11 mouse cellular contexts compared by ENCODE assay signal in genomic region chr7:75827357-75827756, GRCm38 (mm10). TPM values are rescaled to one million over a fixed set of nuclear protein-coding genes. Genes with fewer than 3 reads are reported as not detected.
DNase-seq lines count a peak whose midpoint lies in the region; ATAC-seq and TF ChIP-seq lines count a peak whose summit lies in the region.
"Had no signal": no experiment of that assay in that cellular context is flagged by ENCODE, and none has a peak within 500 bp of the region (broad histone marks: within the 10 kb centered on the region; RNA-seq: fewer than 3 reads in every experiment).

No protein-coding gene starts in this region.

- no peaks in the 10 kb centered on the region for H3K36me3 ChIP-seq in intestine, embryonic 15.5 days
- H3K36me3 ChIP-seq in intestine, postnatal 0 days (ENCODE audit: control insufficient read depth, insufficient read depth) = no peaks in the 10 kb centered on the region
- H3K36me3 ChIP-seq in liver, embryonic 14.5 days (replicated peaks; ENCODE audit: control insufficient read depth, insufficient read depth, low read depth) = no peaks in the 10 kb centered on the region
- H3K36me3 ChIP-seq: forebrain, embryonic 15.5 days; stomach, embryonic 15.5 days had no signal

- no peak overlapping the region for H3K27ac ChIP-seq in intestine, embryonic 15.5 days
- H3K27ac ChIP-seq in intestine, postnatal 0 days (ENCODE audit: low read depth, low read length) = no peak overlapping the region
- H3K27ac ChIP-seq in liver, embryonic 14.5 days = peak overlapping the region; percentile 75
- H3K27ac ChIP-seq: forebrain, embryonic 15.5 days; hindbrain, embryonic 14.5 days; stomach, embryonic 15.5 days had no signal

- no peak for TF ChIP-seq CTCF in intestine, postnatal 0 days (IDR thresholded peaks at IDR 0.05; ENCODE audit: low read depth)
- TF ChIP-seq CTCF in liver, embryonic 14.5 days (IDR thresholded peaks at IDR 0.05; ENCODE audit: low read depth) = no peak

- peak; percentile 77 to 88 for DNase-seq in adrenal gland, adult (ENCODE audit: inconsistent age in 2 of 2, low spot score in 1 of 2)
- no peak for DNase-seq in adrenal gland, postnatal 4 days (ENCODE audit: low spot score in 2 of 2)
- peak; percentile 20 for DNase-seq in ZHBTc4 (ENCODE audit: low read depth, low spot score)
- peak; percentile 62 to 69 (median 65) for DNase-seq in liver, embryonic 14.5 days (ENCODE audit: low read depth in 3 of 3, low spot score in 3 of 3)
- no peak for DNase-seq in urinary bladder, postnatal 36 days (ENCODE audit: low spot score in 2 of 2)
- DNase-seq in urinary bladder, postnatal 10 days (ENCODE audit: low spot score) = no peak

- 0 out of 2 replicates have a peak, but pooled peaks cover 3% of the 10 kb centered on the region for H3K4me1 ChIP-seq in intestine, embryonic 15.5 days (replicated peaks)
- H3K4me1 ChIP-seq in intestine, postnatal 0 days (replicated peaks; ENCODE audit: control insufficient read depth, insufficient read depth, low read length) = no peaks in the 10 kb centered on the region
- peaks cover 46 to 51% of the 10 kb centered on the region in 2 experiments for H3K4me1 ChIP-seq in liver, embryonic 14.5 days (replicated peaks; ENCODE audit: control insufficient read depth in 2 of 2, insufficient read depth in 2 of 2, low read length in 1 of 2)
- H3K4me1 ChIP-seq: forebrain, embryonic 15.5 days had no signal

- H3K4me2 ChIP-seq in intestine, embryonic 15.5 days (replicated peaks) = no peak overlapping the region
- no peak overlapping the region for H3K4me2 ChIP-seq in intestine, postnatal 0 days (replicated peaks; ENCODE audit: low read depth)
- H3K4me2 ChIP-seq in liver, embryonic 14.5 days (ENCODE audit: low read depth) = peak overlapping the region; percentile 38
- H3K4me2 ChIP-seq: forebrain, embryonic 15.5 days; hindbrain, embryonic 14.5 days; stomach, embryonic 15.5 days had no signal

- no peak overlapping the region for H3K9ac ChIP-seq in intestine, embryonic 15.5 days
- H3K9ac ChIP-seq in intestine, postnatal 0 days (ENCODE audit: low read depth, low read length) = no peak overlapping the region
- H3K9ac ChIP-seq in liver, embryonic 14.5 days (replicated peaks) = peak overlapping the region; percentile 18; the same call in 1 of the 2 replicates
- H3K9ac ChIP-seq: forebrain, embryonic 15.5 days; hindbrain, embryonic 14.5 days; stomach, embryonic 15.5 days had no signal

- H3K4me3 ChIP-seq in intestine, embryonic 15.5 days (replicated peaks) = no peak overlapping the region
- no peak overlapping the region for H3K4me3 ChIP-seq in intestine, postnatal 0 days (ENCODE audit: low read depth, low read length)
- no peak overlapping the region for H3K4me3 ChIP-seq in liver, embryonic 14.5 days (ENCODE audit: insufficient read depth in 1 of 2, low read depth in 2 of 2, low read length in 2 of 2)
- H3K4me3 ChIP-seq: forebrain, embryonic 15.5 days; stomach, embryonic 15.5 days had no signal

- ATAC-seq in intestine, embryonic 15.5 days = peak; percentile 16; the same call in 1 of the 2 replicates
- no peak for ATAC-seq in intestine, postnatal 0 days
- peak; percentile 42; the same call in 1 of the 2 replicates for ATAC-seq in liver, embryonic 14.5 days (ENCODE audit: insufficient read depth)

- H3K27me3 ChIP-seq in intestine, embryonic 15.5 days (replicated peaks) = no peaks in the 10 kb centered on the region
- no peaks in the 10 kb centered on the region for H3K27me3 ChIP-seq in intestine, postnatal 0 days (replicated peaks; ENCODE audit: control insufficient read depth, insufficient read depth, low read length)
- no peaks in the 10 kb centered on the region for H3K27me3 ChIP-seq in liver, embryonic 14.5 days (ENCODE audit: control insufficient read depth, insufficient read depth, low read length)
- H3K27me3 ChIP-seq: forebrain, embryonic 15.5 days; stomach, embryonic 15.5 days had no signal

- H3K9me3 ChIP-seq in intestine, embryonic 15.5 days = no peaks in the 10 kb centered on the region
- H3K9me3 ChIP-seq in intestine, postnatal 0 days (ENCODE audit: control insufficient read depth) = no peaks in the 10 kb centered on the region
- no peaks in the 10 kb centered on the region for H3K9me3 ChIP-seq in liver, embryonic 14.5 days (ENCODE audit: control insufficient read depth, low read length)
- H3K9me3 ChIP-seq: forebrain, embryonic 15.5 days; stomach, embryonic 15.5 days had no signal

- peak; percentile 44; the same call in 1 of the 2 replicates for TF ChIP-seq EP300 in liver, embryonic 14.5 days (IDR thresholded peaks at IDR 0.05; ENCODE audit: low read depth)

- 81% methylated on average over 1 of the region's 1 CpGs for WGBS in intestine, embryonic 15.5 days
- WGBS in intestine, postnatal 0 days = 83% methylated on average over 1 of the region's 1 CpGs
- WGBS in liver, embryonic 14.5 days (ENCODE audit: insufficient replicate concordance) = 78% methylated on average over 1 of the region's 1 CpGs

RNA-seq across cellular contexts. Expression of gene Klhl25, which starts 20.8 kb away (rescaled TPM):
- 10 to 100 TPM; 15.7 to 18.4 TPM for total RNA-seq in adrenal gland, postnatal 4 days (2021)
- polyA plus RNA-seq in intestine, embryonic 15.5 days (2015; fragmentation: Nextera tagmentation; extraction: Ambion mirVana) = 10.2 and 11.9 TPM in 2 replicates
- 4.2 and 5.0 TPM in 2 replicates for polyA plus RNA-seq in intestine, postnatal 0 days (2015; fragmentation: Nextera tagmentation; extraction: Ambion mirVana)
- 7.6 and 7.9 TPM in 2 replicates for polyA plus RNA-seq in liver, embryonic 14.5 days (2012; rRNA removed)
- polyA plus RNA-seq in liver, embryonic 14.5 days (2014; fragmentation: Nextera tagmentation; extraction: Ambion mirVana) = 8.9 and 9.5 TPM in 2 replicates

Comparison
In these comparisons a context has a peak if more than half of its experiments do, and no peak if none do; other contexts are left out.
1. DNase-seq: peak in adrenal gland, adult (2 of 2), ZHBTc4 (single experiment) and liver, embryonic 14.5 days (3 of 3); none in adrenal gland, postnatal 4 days (0 of 2), urinary bladder, postnatal 36 days (0 of 2) and urinary bladder, postnatal 10 days (single experiment).